Mouse (Mus musculus) hindbrain, embryonic 16.5 days (tissue): ENCODE data around the gene Cfap54. TPM values are rescaled to one million over a fixed set of nuclear protein-coding genes. Genes with fewer than 3 reads are reported as not detected.

Experiments used
- ATAC-seq: fragments of 200-750 bp; cut with Nextera tagmentation; 2 replicates; pipeline ENCODE4 v1.8.0; 2017; ENCODE audit warnings: moderate TSS enrichment, moderate library complexity
- H3K27ac ChIP-seq: fragments of 300-500 bp; sonication (generic); 2 replicates; pipeline ENCODE4 v1.5.1; 2014; ENCODE audit warnings: low read depth, mild to moderate bottlenecking, control low read depth, low read length, moderate library complexity
- H3K27me3 ChIP-seq: fragments of 300-500 bp; sonication (generic); replicated peaks from 2 replicates; pipeline ENCODE4 v1.6.1; 2014; ENCODE audit warnings: low read length; ENCODE audit not compliant: control insufficient read depth, insufficient read depth
- H3K36me3 ChIP-seq: fragments of 300-500 bp; sonication (generic); 2 replicates; pipeline ENCODE4 v1.6.1; 2014; ENCODE audit warnings: mild to moderate bottlenecking, low read length, moderate library complexity, mixed read lengths; ENCODE audit not compliant: control insufficient read depth, insufficient read depth
- H3K4me1 ChIP-seq: fragments of 300-500 bp; sonication (generic); 2 replicates; pipeline ENCODE4 v1.6.1; 2014; ENCODE audit warnings: low read depth, low read length; ENCODE audit not compliant: control insufficient read depth, insufficient read depth
- H3K4me2 ChIP-seq: fragments of 300-500 bp; sonication (generic); 2 replicates; pipeline ENCODE4 v1.6.1; 2014; ENCODE audit warnings: mild to moderate bottlenecking, low read length, control low read depth, moderate library complexity
- H3K4me3 ChIP-seq: fragments of 300-500 bp; sonication (generic); 2 replicates; pipeline ENCODE4 v1.5.1; 2014; ENCODE audit warnings: mild to moderate bottlenecking, low read length, control low read depth, moderate library complexity
- H3K9ac ChIP-seq: fragments of 300-500 bp; sonication (generic); 2 replicates; pipeline ENCODE4 v1.6.1; 2014; ENCODE audit warnings: low read depth, mild to moderate bottlenecking, control low read depth, low read length, moderate library complexity
- H3K9me3 ChIP-seq: fragments of 300-500 bp; sonication (generic); 2 replicates; pipeline ENCODE4 v1.6.1; 2014; ENCODE audit warnings: mild to moderate bottlenecking, low read length, moderate library complexity; ENCODE audit not compliant: control insufficient read depth
- WGBS: fragments of 180-500 bp; shearing (Covaris S2); extraction: QIAGEN DNeasy Blood & Tissue Kit; methylation state at CpG from one replicate; pipeline ENCODE4 v1.1.7; 2014; 5-methylcytosine and 5-hydroxymethylcytosine counted together
- polyA plus RNA-seq: library from polyadenylated mRNA; unstranded; fragments of >200 nt; fragmentation: Nextera tagmentation; extraction: Ambion mirVana; gene quantifications from 2 replicates; pipeline ENCODE4 v1.2.1, GENCODE M21; 2015

Gene Cfap54
- polyA plus RNA-seq, 1 experiment from 2014 or later, result 3.3 TPM

- WGBS, result 85% methylated on average over 4 of the region's 4 CpGs
- no peak for ATAC-seq
- Histone ChIP-seq H3K27me3 (no peaks in the 10 kb centered on the region), H3K36me3 (no peaks in the 10 kb centered on the region), H3K9ac (no peak overlapping the region), H3K4me2 (no peak overlapping the region), H3K27ac (no peak overlapping the region), H3K9me3 (no peaks in the 10 kb centered on the region), H3K4me1 (no peaks in the 10 kb centered on the region), H3K4me3 (no peak overlapping the region)
Measured at GRCm38 (mm10) chr10:93053315-93053714, 28.1 kb downstream of the Cfap54 start.

GRCm38 (mm10) chr10:93051016-93051726 is 30.2 kb downstream of the Cfap54 start:
- ATAC-seq, result peak; percentile 64
- peak overlapping the region; percentile 48 for H3K4me2 ChIP-seq
- 0 out of 2 replicates have a peak overlapping the region, but pooled peaks have one; percentile 6 for H3K9ac ChIP-seq
- H3K27me3 ChIP-seq, result no peaks in the 10 kb centered on the region
- H3K4me3 ChIP-seq, result peak overlapping the region; percentile 13; the same call in 1 of the 2 replicates
- no peak overlapping the region for H3K27ac ChIP-seq
- no peaks in the 10 kb centered on the region for H3K36me3 ChIP-seq
- H3K9me3 ChIP-seq, result no peaks in the 10 kb centered on the region
- WGBS, result 38% methylated on average over 13 of the region's 13 CpGs
- H3K4me1 ChIP-seq, result no peaks in the 10 kb centered on the region

GRCm38 (mm10) chr10:93050571-93050970 is 30.8 kb downstream of the Cfap54 start:
- no peaks in the 10 kb centered on the region for H3K27me3 ChIP-seq
- H3K9ac ChIP-seq, result no peak overlapping the region
- no peaks in the 10 kb centered on the region for H3K36me3 ChIP-seq
- H3K4me2 ChIP-seq, result no peak overlapping the region
- no peaks in the 10 kb centered on the region for H3K9me3 ChIP-seq
- no peak for ATAC-seq
- WGBS, result 45% methylated on average over 3 of the region's 3 CpGs
- no peak overlapping the region for H3K4me3 ChIP-seq
- H3K4me1 ChIP-seq, result no peaks in the 10 kb centered on the region
- H3K27ac ChIP-seq, result no peak overlapping the region

GRCm38 (mm10) chr10:93043195-93043594 is 38.2 kb downstream of the Cfap54 start:
- Histone ChIP-seq H3K4me2 (no peak overlapping the region), H3K4me3 (no peak overlapping the region), H3K27me3 (no peaks in the 10 kb centered on the region), H3K27ac (no peak overlapping the region), H3K4me1 (no peaks in the 10 kb centered on the region), H3K36me3 (no peaks in the 10 kb centered on the region), H3K9me3 (no peaks in the 10 kb centered on the region), H3K9ac (no peak overlapping the region)
- ATAC-seq, result no peak
- 90% methylated on average over 10 of the region's 10 CpGs for WGBS

- H3K27me3 ChIP-seq, result no peaks in the 10 kb centered on the region
- no peaks in the 10 kb centered on the region for H3K9me3 ChIP-seq
- H3K4me2 ChIP-seq, result no peak overlapping the region
- H3K36me3 ChIP-seq, result no peaks in the 10 kb centered on the region
- no peak overlapping the region for H3K27ac ChIP-seq
- no peak for ATAC-seq
- H3K4me1 ChIP-seq, result no peaks in the 10 kb centered on the region
- no peak overlapping the region for H3K9ac ChIP-seq
- WGBS, result 97% methylated on average over 3 of the region's 3 CpGs
- no peak overlapping the region for H3K4me3 ChIP-seq
Measured at GRCm38 (mm10) chr10:93041850-93042249, 39.6 kb downstream of the Cfap54 start.

- no peak overlapping the region for H3K9ac ChIP-seq
- no peak for ATAC-seq
- 76% methylated on average over 4 of the region's 4 CpGs for WGBS
- no peaks in the 10 kb centered on the region for H3K27me3 ChIP-seq
- H3K4me2 ChIP-seq, result no peak overlapping the region
- H3K4me1 ChIP-seq, result no peaks in the 10 kb centered on the region
- no peaks in the 10 kb centered on the region for H3K36me3 ChIP-seq
- H3K4me3 ChIP-seq, result no peak overlapping the region
- H3K9me3 ChIP-seq, result no peaks in the 10 kb centered on the region
- no peak overlapping the region for H3K27ac ChIP-seq
Measured at GRCm38 (mm10) chr10:93041392-93041791, 40.0 kb downstream of the Cfap54 start.

GRCm38 (mm10) chr10:93036532-93036931 is 44.9 kb downstream of the Cfap54 start:
- Histone ChIP-seq H3K27ac (no peak overlapping the region), H3K4me2 (no peak overlapping the region), H3K4me3 (no peak overlapping the region), H3K4me1 (no peaks in the 10 kb centered on the region), H3K9ac (no peak overlapping the region), H3K27me3 (no peaks in the 10 kb centered on the region), H3K9me3 (no peaks in the 10 kb centered on the region), H3K36me3 (no peaks in the 10 kb centered on the region)
- 88% methylated on average over 3 of the region's 3 CpGs for WGBS
- ATAC-seq, result no peak

- Histone ChIP-seq H3K9ac (no peak overlapping the region), H3K27ac (no peak overlapping the region), H3K36me3 (no peaks in the 10 kb centered on the region), H3K4me1 (no peaks in the 10 kb centered on the region), H3K4me3 (no peak overlapping the region), H3K9me3 (no peaks in the 10 kb centered on the region), H3K27me3 (no peaks in the 10 kb centered on the region), H3K4me2 (no peak overlapping the region)
- 57% methylated on average over 10 of the region's 10 CpGs for WGBS
- no peak for ATAC-seq
Measured at GRCm38 (mm10) chr10:93035489-93035888, 45.9 kb downstream of the Cfap54 start.

- H3K36me3 ChIP-seq, result no peaks in the 10 kb centered on the region
- H3K27ac ChIP-seq, result no peak overlapping the region
- H3K4me2 ChIP-seq, result no peak overlapping the region
- no peaks in the 10 kb centered on the region for H3K27me3 ChIP-seq
- no peaks in the 10 kb centered on the region for H3K4me1 ChIP-seq
- 75% methylated on average over 8 of the region's 8 CpGs for WGBS
- ATAC-seq, result no peak
- no peak overlapping the region for H3K9ac ChIP-seq
- H3K4me3 ChIP-seq, result no peak overlapping the region
- H3K9me3 ChIP-seq, result no peaks in the 10 kb centered on the region
Measured at GRCm38 (mm10) chr10:93023295-93023694, 58.1 kb downstream of the Cfap54 start.
